Mouse (Mus musculus): Measurements from ENCODE around the gene Rpp14.

Rpp14 gene

GRCm38 (mm10) chr14:8062076-8062475, 18.1 kb upstream of the Rpp14 start:
- DNase-seq: no peak

GRCm38 (mm10) chr14:8062537-8063301, 17.4 kb upstream of the Rpp14 start:
- DNase-seq: no peak

- no peak for DNase-seq
These were observed 16.1 kb upstream of the Rpp14 start for GRCm38 (mm10) chr14:8063835-8064785.

- DNase-seq: peak; percentile 17
These were observed 551 bp downstream of the Rpp14 start for GRCm38 (mm10) chr14:8080718-8081117.

- no peak for DNase-seq
These were observed 2.8 kb downstream of the Rpp14 start for GRCm38 (mm10) chr14:8082949-8083348.

GRCm38 (mm10) chr14:8089016-8089415, 8.8 kb downstream of the Rpp14 start:
- no peak for DNase-seq

GRCm38 (mm10) chr14:8092573-8092972, 12.4 kb downstream of the Rpp14 start:
- peak; percentile 26 for DNase-seq

GRCm38 (mm10) chr14:8093427-8093826, 13.3 kb downstream of the Rpp14 start:
- DNase-seq: no peak

GRCm38 (mm10) chr14:8094931-8095561, 14.9 kb downstream of the Rpp14 start:
- DNase-seq: no peak

- DNase-seq: no peak
These were observed 15.4 kb downstream of the Rpp14 start for GRCm38 (mm10) chr14:8095562-8095950.

- DNase-seq: peak; percentile 96
These were observed 18.0 kb downstream of the Rpp14 start, which contains the start of gene Pxk for GRCm38 (mm10) chr14:8097978-8098686. Gene Pxk (plus strand): TSS chr14:8098211.

- DNase-seq: no peak
These were observed 18.5 kb downstream of the Rpp14 start for GRCm38 (mm10) chr14:8098687-8098995.

- DNase-seq: no peak
These were observed 19.4 kb downstream of the Rpp14 start for GRCm38 (mm10) chr14:8099561-8100021.

GRCm38 (mm10) chr14:8101886-8102285, 21.7 kb downstream of the Rpp14 start:
- DNase-seq: no peak

GRCm38 (mm10) chr14:8102676-8103075, 22.5 kb downstream of the Rpp14 start:
- no peak for DNase-seq

GRCm38 (mm10) chr14:8108047-8108446, 27.9 kb downstream of the Rpp14 start:
- DNase-seq: no peak

GRCm38 (mm10) chr14:8108976-8109375, 28.8 kb downstream of the Rpp14 start:
- no peak for DNase-seq

- no peak for DNase-seq
These were observed 31.4 kb downstream of the Rpp14 start for GRCm38 (mm10) chr14:8111545-8111944.

- DNase-seq: no peak
These were observed 31.9 kb downstream of the Rpp14 start for GRCm38 (mm10) chr14:8112036-8112435.

GRCm38 (mm10) chr14:8113616-8114015, 33.4 kb downstream of the Rpp14 start:
- DNase-seq: no peak

GRCm38 (mm10) chr14:8114306-8114705, 34.1 kb downstream of the Rpp14 start:
- no peak for DNase-seq

- DNase-seq: no peak
These were observed 34.6 kb downstream of the Rpp14 start for GRCm38 (mm10) chr14:8114756-8115155.

- no peak for DNase-seq
These were observed 35.6 kb downstream of the Rpp14 start for GRCm38 (mm10) chr14:8115772-8116171.
